Mouse (Mus musculus) ES-E14 (cell line): ENCODE data around the gene Drosha.

Experiments used
- CHD2 ChIP-seq: IDR thresholded peaks from 2 replicates; pipeline ENCODE4 v1.6.1; 2014; ENCODE audit warnings: mild to moderate bottlenecking, low read depth, low read length, inconsistent platforms
- HCFC1 ChIP-seq: IDR thresholded peaks from 2 replicates; pipeline ENCODE4 v1.6.1; 2012; ENCODE audit warnings: low read length, inconsistent platforms, borderline replicate concordance; ENCODE audit not compliant: insufficient read depth
- MAFK ChIP-seq: IDR thresholded peaks from 2 replicates; pipeline ENCODE4 v1.6.1; 2014; ENCODE audit warnings: mild to moderate bottlenecking, low read depth, low read length, inconsistent platforms; ENCODE audit not compliant: insufficient read depth
- ZC3H11A ChIP-seq: IDR thresholded peaks from 2 replicates; pipeline ENCODE4 v1.6.1; 2012; ENCODE audit warnings: low read depth, mild to moderate bottlenecking, inconsistent platforms, low read length, borderline replicate concordance
- ZNF384 ChIP-seq: IDR thresholded peaks from 2 replicates; pipeline ENCODE4 v1.6.1; 2012; ENCODE audit warnings: low read depth, low read length, inconsistent platforms

GRCm38 (mm10) chr15:12897831-12898230 lies 73.2 kb downstream of the Drosha start:
- TF ChIP-seq HCFC1 (no peak), CHD2 (no peak), MAFK (no peak), ZC3H11A (no peak), ZNF384 (no peak)
